8 mouse cellular contexts compared by ENCODE assay signal in the genomic region with DNA sequence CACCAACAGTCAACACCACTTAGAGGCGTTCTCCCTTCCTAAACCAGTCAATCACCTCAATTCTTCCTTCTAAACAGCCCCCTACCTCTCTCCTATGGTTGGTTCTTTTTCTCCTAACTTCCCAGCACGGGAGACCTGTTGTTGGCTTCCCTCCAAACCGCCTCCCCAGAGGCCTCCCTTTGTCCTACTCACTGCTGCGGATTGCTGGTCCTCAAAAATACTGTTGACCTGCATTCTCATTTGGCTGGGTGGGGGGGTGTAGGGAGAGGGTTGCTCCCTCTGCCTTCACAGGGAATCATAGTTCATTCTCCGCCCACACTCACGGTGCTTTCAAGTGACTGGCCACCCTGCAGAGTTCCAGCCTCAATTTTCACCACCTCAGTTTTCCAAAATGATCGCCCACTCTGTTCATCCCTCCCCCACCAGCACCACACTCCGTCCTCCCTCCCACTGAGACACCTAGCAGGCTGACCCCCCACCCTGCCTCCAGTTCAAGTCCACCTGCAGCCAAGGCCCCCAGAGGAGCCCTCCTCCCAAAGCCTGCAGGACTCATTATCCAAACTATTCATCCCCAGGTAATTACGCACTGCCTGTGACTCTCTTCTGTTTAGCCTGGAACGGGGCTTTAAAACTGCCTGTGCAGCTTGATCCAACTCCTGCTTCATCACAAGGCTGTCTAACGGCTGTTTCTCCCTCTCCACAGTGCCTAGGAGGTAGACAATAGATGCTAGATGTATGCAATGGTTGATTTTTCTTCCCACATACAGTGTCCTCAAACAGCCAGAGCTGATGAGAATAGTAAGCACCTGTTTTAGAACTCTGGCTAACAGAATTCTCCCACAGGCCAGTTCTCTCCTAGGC. TPM values are rescaled to one million over a fixed set of nuclear protein-coding genes. Genes with fewer than 3 reads are reported as not detected.
DNase-seq lines count a peak whose midpoint lies in the region; ATAC-seq lines count a peak whose summit lies in the region.

No protein-coding gene starts in this region.

- H3K27ac ChIP-seq in forebrain, embryonic 12.5 days, result peak overlapping the region; percentile 85
- peak overlapping the region; percentile 95 for H3K27ac ChIP-seq in intestine, embryonic 15.5 days
- no peak overlapping the region for H3K27ac ChIP-seq in liver, embryonic 15.5 days (replicated peaks)

- H3K4me3 ChIP-seq in forebrain, embryonic 12.5 days (replicated peaks), result peak overlapping the region; percentile 51
- peak overlapping the region; percentile 47 for H3K4me3 ChIP-seq in intestine, embryonic 15.5 days (replicated peaks)
- H3K4me3 ChIP-seq in liver, embryonic 15.5 days (replicated peaks), result no peak overlapping the region; the same call in 1 of the 2 replicates

- peak; percentile 47 for ATAC-seq in frontal cortex, adult (ENCODE audit: low TSS enrichment)
- peak; percentile 55; the same call in 1 of the 2 replicates for ATAC-seq in forebrain, embryonic 12.5 days (ENCODE audit: low FRiP score)
- ATAC-seq in intestine, embryonic 15.5 days, result no peak
- no peak for ATAC-seq in liver, embryonic 15.5 days (ENCODE audit: insufficient read depth)

- no peaks in the 10 kb centered on the region for H3K9me3 ChIP-seq in forebrain, embryonic 12.5 days
- no peaks in the 10 kb centered on the region for H3K9me3 ChIP-seq in intestine, embryonic 15.5 days
- H3K9me3 ChIP-seq in liver, embryonic 15.5 days (replicated peaks), result no peaks in the 10 kb centered on the region

- peaks cover 61% of the 10 kb centered on the region for H3K4me1 ChIP-seq in forebrain, embryonic 12.5 days
- peaks cover 46% of the 10 kb centered on the region for H3K4me1 ChIP-seq in intestine, embryonic 15.5 days (replicated peaks)
- H3K4me1 ChIP-seq in liver, embryonic 15.5 days (replicated peaks), result peaks cover 29% of the 10 kb centered on the region

- 0 out of 2 replicates have a peak, but pooled peaks cover 9% of the 10 kb centered on the region for H3K27me3 ChIP-seq in forebrain, embryonic 12.5 days
- no peaks in the 10 kb centered on the region for H3K27me3 ChIP-seq in intestine, embryonic 15.5 days (replicated peaks)
- H3K27me3 ChIP-seq in liver, embryonic 15.5 days, result peaks cover 55% of the 10 kb centered on the region

- H3K36me3 ChIP-seq in forebrain, embryonic 12.5 days (replicated peaks), result no peaks in the 10 kb centered on the region
- no peaks in the 10 kb centered on the region for H3K36me3 ChIP-seq in intestine, embryonic 15.5 days
- H3K36me3 ChIP-seq in liver, embryonic 15.5 days (replicated peaks), result no peaks in the 10 kb centered on the region

- no peak for DNase-seq in frontal cortex, postnatal 10 days (ENCODE audit: low spot score in 2 of 2)
- DNase-seq in adrenal gland, postnatal 14 days, result peak; percentile 60
- peak; percentile 59 for DNase-seq in right cerebral cortex, postnatal 25 days
- DNase-seq in frontal cortex, postnatal 25 days (ENCODE audit: low spot score in 2 of 2), result no peak

- WGBS in forebrain, embryonic 12.5 days, result 7% methylated on average over 11 of the region's 11 CpGs
- WGBS in intestine, embryonic 15.5 days, result 36% methylated on average over 11 of the region's 11 CpGs
- 37% methylated on average over 11 of the region's 11 CpGs for WGBS in liver, embryonic 15.5 days (ENCODE audit: insufficient replicate concordance)

- H3K9ac ChIP-seq in forebrain, embryonic 12.5 days, result peak overlapping the region; percentile 65
- H3K9ac ChIP-seq in intestine, embryonic 15.5 days, result no peak overlapping the region; the same call in 1 of the 2 replicates
- H3K9ac ChIP-seq in liver, embryonic 15.5 days, result no peak overlapping the region

- peak overlapping the region; percentile 84 for H3K4me2 ChIP-seq in forebrain, embryonic 12.5 days
- H3K4me2 ChIP-seq in intestine, embryonic 15.5 days (replicated peaks), result peak overlapping the region; percentile 89
- peak overlapping the region; percentile 62 for H3K4me2 ChIP-seq in liver, embryonic 15.5 days

RNA-seq across cellular contexts. Expression of gene Atp23, which starts 26.2 kb away (rescaled TPM):
- 7.1 and 8.9 TPM in 2 replicates for total RNA-seq in adrenal gland, postnatal 14 days (2021)
- 14.2 and 14.5 TPM in 2 replicates for polyA plus RNA-seq in forebrain, embryonic 12.5 days (2016; fragmentation: Nextera tagmentation; extraction: Ambion mirVana)
- 17.0 and 17.2 TPM in 2 replicates for polyA plus RNA-seq in intestine, embryonic 15.5 days (2015; fragmentation: Nextera tagmentation; extraction: Ambion mirVana)
- polyA plus RNA-seq in liver, embryonic 15.5 days (2015; fragmentation: Nextera tagmentation; extraction: Ambion mirVana), result 6.2 and 7.0 TPM in 2 replicates

RNA-seq across cellular contexts. Expression of gene Ctdsp2, which starts 51.2 kb away (rescaled TPM):
- 115 and 144 TPM in 2 replicates for total RNA-seq in adrenal gland, postnatal 14 days (2021)
- polyA plus RNA-seq in forebrain, embryonic 12.5 days (2016; fragmentation: Nextera tagmentation; extraction: Ambion mirVana), result 49.2 and 49.5 TPM in 2 replicates
- 53.6 and 55.2 TPM in 2 replicates for polyA plus RNA-seq in intestine, embryonic 15.5 days (2015; fragmentation: Nextera tagmentation; extraction: Ambion mirVana)
- 11.3 and 12.9 TPM in 2 replicates for polyA plus RNA-seq in liver, embryonic 15.5 days (2015; fragmentation: Nextera tagmentation; extraction: Ambion mirVana)

Comparison
In these comparisons a context has a peak if more than half of its experiments do, and no peak if none do; other contexts are left out.
1. ATAC-seq: peak in frontal cortex, adult (single experiment) and forebrain, embryonic 12.5 days (single experiment); none in intestine, embryonic 15.5 days (single experiment) and liver, embryonic 15.5 days (single experiment).
2. DNase-seq: peak in adrenal gland, postnatal 14 days (single experiment) and right cerebral cortex, postnatal 25 days (single experiment); none in frontal cortex, postnatal 10 days (0 of 2) and frontal cortex, postnatal 25 days (0 of 2).
3. Peak in every context shown above with its lines, with median percentiles within 50 percentile points of each other: H3K4me2 ChIP-seq.